Mouse (Mus musculus) erythroblast, adult 5-6 weeks (primary cell): ENCODE data around the gene Uba2. TPM values are rescaled to one million over a fixed set of nuclear protein-coding genes. Genes with fewer than 3 reads are reported as not detected.
"Not testable (repeated sequence)": the region's sequence is repeated elsewhere in the genome, so short reads cannot be mapped to it uniquely, and the experiment has no call there.

ENCODE experiments used
- ATAC-seq: replicated peaks from 2 replicates; pipeline ENCODE4 v1.8.0; 2016; ENCODE audit warnings: moderate number of reproducible peaks, mild to moderate bottlenecking, moderate TSS enrichment, inconsistent platforms; ENCODE audit not compliant: poor library complexity, low FRiP score, severe bottlenecking
- total RNA-seq, 2 experiments: library from RNA; stranded (forward) in 1 of 2; stranded (reverse) in 1 of 2; fragments of 150-400 nt in 1 of 2; fragments of 200-764, 138-1000 nt in 1 of 2; gene quantifications; 2 replicates each; pipeline versions ENCODE4 v1.2.3 to v1.2.4; 2015 to 2017; ENCODE audit warnings: low replicate concordance in 2 of 2

Gene Uba2
- total RNA-seq, 2 experiments from 2014 or later: 35.2 to 49.3 TPM

GRCm38 (mm10) chr7:34168470-34169251 is 738 bp downstream of the Uba2 start:
- peak; percentile 99 for ATAC-seq

GRCm38 (mm10) chr7:34167766-34168469 is 1.5 kb downstream of the Uba2 start:
- peak; percentile 48 for ATAC-seq

- ATAC-seq: no peak
Observed at GRCm38 (mm10) chr7:34166850-34167249, 2.5 kb downstream of the Uba2 start.

DNA sequence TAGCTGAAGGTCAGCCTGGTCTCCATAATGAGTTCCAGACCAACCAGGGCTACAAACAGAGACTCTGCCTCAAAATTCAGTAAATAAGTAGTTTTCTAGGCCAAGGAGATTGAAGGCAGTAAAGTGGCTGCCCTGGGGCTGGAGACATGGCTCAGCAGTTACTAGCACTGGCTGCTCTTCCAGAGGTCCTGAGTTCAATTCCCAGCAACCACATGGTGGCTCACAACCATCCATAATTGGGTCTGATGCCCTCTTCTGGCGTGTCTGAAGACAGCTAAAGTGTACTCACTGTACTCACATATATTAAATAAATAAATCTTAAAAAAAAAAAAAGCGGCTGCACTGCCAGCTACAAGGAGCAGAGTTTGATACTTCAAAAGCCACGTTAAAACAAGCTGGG is 3.4 kb downstream of the Uba2 start:
- no peak for ATAC-seq

DNA sequence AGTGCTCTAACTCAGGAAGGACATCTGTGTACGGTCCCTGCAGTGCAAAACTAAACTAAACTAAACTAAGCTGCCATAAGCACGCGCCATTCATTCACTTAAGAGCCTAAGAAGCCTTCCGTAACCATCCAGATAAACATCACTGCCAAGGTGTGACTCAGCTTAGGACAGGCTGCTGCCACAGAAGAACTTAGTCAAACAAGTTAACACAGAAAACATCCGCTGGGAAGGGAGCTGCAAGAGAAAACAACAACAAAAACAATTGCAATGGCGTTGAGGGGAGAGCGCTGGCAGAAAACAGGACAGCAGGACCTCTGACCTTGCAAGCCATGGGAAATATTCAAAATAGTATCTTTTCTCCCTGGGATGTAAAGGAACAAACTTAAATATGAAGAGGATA is 4.7 kb downstream of the Uba2 start:
- no peak for ATAC-seq

- ATAC-seq: no peak
Observed at GRCm38 (mm10) chr7:34159167-34159566, 10.2 kb downstream of the Uba2 start.

GRCm38 (mm10) chr7:34157994-34158393 is 11.4 kb downstream of the Uba2 start:
- no peak for ATAC-seq

GRCm38 (mm10) chr7:34147193-34147592 is 22.2 kb downstream of the Uba2 start:
- ATAC-seq: no peak

DNA sequence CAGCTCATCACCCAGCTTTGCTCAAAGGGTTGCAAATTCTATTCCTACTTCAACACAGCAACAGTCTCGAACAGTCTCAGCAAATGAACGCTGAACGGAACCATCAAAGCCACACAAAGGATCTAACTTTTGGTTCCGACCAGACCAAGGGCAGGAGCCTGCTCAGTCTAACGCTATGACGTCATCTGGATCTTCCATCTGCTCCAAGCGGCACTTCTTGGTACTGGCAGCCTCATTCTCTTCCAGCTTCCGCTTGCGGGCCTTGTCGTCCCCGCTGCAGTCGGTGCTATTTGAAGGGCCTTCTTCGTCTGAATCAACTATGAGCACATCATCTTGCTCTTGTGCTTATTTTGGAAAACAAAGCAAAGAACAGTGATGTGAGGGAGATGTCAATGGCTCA is 28.3 kb downstream of the Uba2 start:
- no peak for ATAC-seq

DNA sequence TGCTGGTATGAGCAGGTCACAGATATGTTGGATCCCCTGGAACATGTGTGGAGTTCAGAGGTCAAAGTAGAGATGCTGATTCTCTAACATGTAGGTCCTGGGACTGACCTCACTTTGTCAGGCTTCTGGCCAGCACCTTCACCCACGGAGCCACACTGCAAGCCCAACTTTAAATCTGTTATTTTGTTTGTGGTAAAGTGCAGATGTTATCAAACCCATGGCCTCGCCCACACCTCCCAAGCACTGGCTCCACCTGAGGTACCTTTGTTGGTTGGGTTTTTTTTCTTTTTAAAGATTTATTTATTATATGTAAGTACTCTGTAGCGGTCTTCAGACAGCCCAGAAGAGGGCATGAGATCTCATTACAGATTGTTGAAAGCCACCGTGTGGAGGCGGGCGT is 29.9 kb downstream of the Uba2 start:
- ATAC-seq: no peak

GRCm38 (mm10) chr7:34134336-34134735 is 35.1 kb downstream of the Uba2 start:
- no peak for ATAC-seq

GRCm38 (mm10) chr7:34133117-34133762 is 36.2 kb downstream of the Uba2 start, which contains the start of gene Wtip:
Gene Wtip (minus strand): TSS chr7:34133268.
- ATAC-seq: no peak

DNA sequence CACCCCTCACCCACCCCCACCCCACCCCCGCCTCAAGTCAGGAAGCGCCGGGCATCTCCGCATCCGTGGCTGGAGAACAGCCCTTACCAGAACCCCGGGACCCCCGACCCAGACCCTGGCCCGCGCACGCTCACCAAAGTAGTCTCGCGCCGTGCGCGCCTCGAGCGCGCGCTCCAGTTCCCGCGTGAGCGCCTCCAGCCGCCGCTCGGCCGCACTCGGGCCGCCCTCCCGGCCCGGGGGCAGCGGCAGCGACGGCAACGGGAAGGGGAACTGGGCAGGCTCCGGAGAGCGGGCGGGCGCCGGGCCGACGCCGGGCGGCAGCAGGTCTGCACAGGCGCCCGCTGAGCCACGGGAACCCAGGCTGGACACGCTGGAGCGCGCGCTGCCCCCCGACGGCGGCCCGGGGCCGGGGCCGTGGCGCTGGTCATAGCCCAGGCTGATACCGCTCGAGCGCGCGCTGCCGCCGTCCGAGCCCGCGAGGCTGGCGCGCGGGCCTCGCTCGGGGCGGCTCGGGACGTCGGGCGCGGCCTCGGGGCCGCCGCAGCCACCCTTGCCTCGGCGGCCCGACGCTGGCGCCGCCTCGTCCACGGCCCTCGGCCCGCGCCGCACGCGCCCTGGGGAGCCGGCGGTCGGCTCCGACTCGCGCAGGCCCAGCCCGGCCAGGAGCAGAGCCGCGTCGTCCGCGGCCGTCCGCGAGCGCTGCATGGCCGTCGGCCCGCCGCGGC is 36.9 kb downstream of the Uba2 start:
- ATAC-seq: no peak

DNA sequence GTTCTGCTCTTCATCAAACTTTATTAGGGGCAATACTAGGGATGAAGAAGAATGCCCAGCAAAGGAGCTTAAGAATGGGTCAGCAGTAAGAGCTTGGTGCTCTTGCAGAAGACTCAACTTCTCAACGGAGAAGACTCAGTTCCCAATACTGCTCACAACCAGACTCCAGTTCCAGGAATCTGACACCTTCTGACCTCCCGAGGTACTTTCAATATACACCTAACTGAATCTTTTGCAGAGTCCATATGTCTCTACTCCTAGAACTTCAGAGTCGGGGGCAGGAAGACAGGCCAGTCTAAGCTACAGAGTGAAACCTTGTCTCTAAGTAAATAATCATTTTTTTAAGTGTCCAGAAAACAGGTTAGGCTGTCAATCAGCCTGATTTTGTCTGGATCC is 37.4 kb downstream of the Uba2 start:
- ATAC-seq: no peak

DNA sequence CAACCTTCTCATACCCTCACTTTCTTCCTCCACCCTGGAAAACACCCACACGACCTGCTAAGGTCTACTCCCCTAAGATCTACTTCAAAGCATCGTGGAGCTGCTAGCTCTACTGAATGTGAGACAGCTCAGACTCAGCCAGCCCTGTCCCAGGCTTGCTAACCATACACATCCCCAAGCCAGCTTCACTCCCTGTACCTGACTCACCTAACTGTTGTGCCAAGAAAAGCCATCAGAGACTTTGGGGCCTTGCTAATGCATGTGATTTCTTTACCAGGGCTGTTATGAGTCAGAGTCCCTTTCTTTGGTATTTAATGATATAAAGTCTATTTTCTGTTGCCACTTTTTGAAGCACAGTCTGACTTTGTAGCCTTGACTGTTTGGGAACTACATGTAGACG is 38.3 kb downstream of the Uba2 start:
- no peak for ATAC-seq

- ATAC-seq: no peak
Observed at GRCm38 (mm10) chr7:34126291-34126690, 43.1 kb downstream of the Uba2 start.

DNA sequence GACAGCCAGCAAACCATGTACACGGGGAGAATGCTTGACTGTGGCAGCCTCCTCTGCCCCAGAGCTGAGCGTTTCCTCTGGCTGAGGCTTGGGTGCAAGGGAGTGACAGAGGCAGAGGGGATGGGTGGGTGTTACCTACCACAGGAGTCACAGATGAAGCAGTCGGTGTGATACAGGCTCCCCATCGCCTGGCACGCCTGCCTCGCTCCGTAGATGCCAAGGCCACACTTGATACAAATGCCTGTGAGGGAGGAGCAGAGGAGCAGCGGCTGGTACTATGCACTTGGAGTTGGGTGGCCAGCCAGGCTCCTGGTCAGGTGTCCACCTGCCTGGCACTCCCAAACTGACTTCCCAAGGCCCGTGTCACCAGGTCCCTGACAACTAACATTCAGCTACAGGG is 44.1 kb downstream of the Uba2 start:
- ATAC-seq: no peak

GRCm38 (mm10) chr7:34122987-34123720 is 46.2 kb downstream of the Uba2 start:
- no peak for ATAC-seq

- ATAC-seq: not testable (repeated sequence)
Observed at GRCm38 (mm10) chr7:34120636-34121035, 48.8 kb downstream of the Uba2 start.

DNA sequence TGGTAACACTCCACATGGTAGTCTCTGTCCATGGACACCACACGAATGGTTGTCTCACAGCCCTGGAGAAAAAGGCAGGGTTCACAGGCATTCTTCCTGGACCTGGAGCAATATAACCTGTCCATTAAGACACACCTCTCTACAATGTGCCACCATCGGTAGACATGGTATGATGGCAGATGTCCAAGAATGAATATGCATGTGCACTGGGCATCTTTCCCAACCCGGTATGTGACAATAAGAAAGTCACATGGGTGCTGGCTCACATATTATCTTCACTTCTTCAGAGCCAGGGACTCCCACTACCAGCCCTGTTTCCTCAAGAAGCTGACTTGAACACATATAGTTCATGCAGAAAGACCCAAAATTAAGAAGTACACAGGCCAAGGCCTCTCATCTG is 52.8 kb downstream of the Uba2 start:
- ATAC-seq: no peak
